Mouse (Mus musculus) gastrocnemius, postnatal 36 days (tissue): Measurements from ENCODE around the gene Clec4b2. TPM values are rescaled to one million over a fixed set of nuclear protein-coding genes. Genes with fewer than 3 reads are reported as not detected.
"Not testable (repeated sequence)": the region's sequence is repeated elsewhere in the genome, so short reads cannot be mapped to it uniquely, and the experiment has no call there.

Source experiments
- DNase-seq, 2 experiments: peaks; one replicate each; pipeline ENCODE4 v3.0.0; 2022
- intact Hi-C: fragments of 180-260 bp; cut with DNase I; formaldehyde crosslinking; loops from one replicate; pipeline ENCODE4 v1.15.1; 2025
- long read RNA-seq, 2 experiments: library from polyadenylated mRNA; stranded (forward); transcript quantifications; one replicate each; pipeline ENCODE4 v2.0.0; 2021
- total RNA-seq, 2 experiments: library from RNA; stranded (reverse); gene quantifications; 2 replicates each; pipeline ENCODE4 v1.2.3; 2021

Clec4b2 gene
- not detected for total RNA-seq
- long read RNA-seq, experiment 1, result 0 reads
- long read RNA-seq, experiment 2, result 0 reads

- no peak for DNase-seq
- intact Hi-C loops, result no loop called here
Observed at GRCm38 (mm10) chr6:123172593-123172992, at the start of gene Clec4b2. Gene Clec4b2, plus strand, starts transcription at chr6:123172893.

GRCm38 (mm10) chr6:123123195-123123594, 49.5 kb upstream of the Clec4b2 start:
- DNase-seq, result no peak
- intact Hi-C loops, result no loop called here

- intact Hi-C loops, result no loop called here
- no peak for DNase-seq
Observed at GRCm38 (mm10) chr6:123127173-123127572, 45.5 kb upstream of the Clec4b2 start.

GRCm38 (mm10) chr6:123137766-123138526, 34.7 kb upstream of the Clec4b2 start:
- intact Hi-C loops, DNase-seq: not testable (repeated sequence)

- intact Hi-C loops, result no loop called here
- DNase-seq, result no peak
Observed at GRCm38 (mm10) chr6:123170106-123170505, 2.6 kb upstream of the Clec4b2 start.

- intact Hi-C loops, result no loop called here
- no peak for DNase-seq
Observed at GRCm38 (mm10) chr6:123171040-123171439, 1.7 kb upstream of the Clec4b2 start.

GRCm38 (mm10) chr6:123175549-123175948, 2.9 kb downstream of the Clec4b2 start:
- no peak for DNase-seq
- intact Hi-C loops, result no loop called here

- intact Hi-C loops, DNase-seq: not testable (repeated sequence)
Observed at GRCm38 (mm10) chr6:123184862-123185261, 12.2 kb downstream of the Clec4b2 start.

GRCm38 (mm10) chr6:123207187-123208076, 34.7 kb downstream of the Clec4b2 start:
- intact Hi-C loops, result no loop called here
- no peak for DNase-seq

GRCm38 (mm10) chr6:123208077-123208439, 35.4 kb downstream of the Clec4b2 start:
- not testable (repeated sequence) for DNase-seq

GRCm38 (mm10) chr6:123211726-123212125, 39.0 kb downstream of the Clec4b2 start:
- intact Hi-C loops, result no loop called here
- no peak for DNase-seq

More at GRCm38 (mm10) chr6:123208077-123208439, 35.4 kb downstream of the Clec4b2 start:
- intact Hi-C loops, result not testable (repeated sequence)

- intact Hi-C loops, result no loop called here
- no peak for DNase-seq
Observed at GRCm38 (mm10) chr6:123227519-123228166, 55.0 kb downstream of the Clec4b2 start.

- no peak for DNase-seq
- intact Hi-C loops, result no loop called here
Observed at GRCm38 (mm10) chr6:123229644-123230043, 57.0 kb downstream of the Clec4b2 start, which contains the start of gene Clec4n. Gene Clec4n, plus strand, starts transcription at chr6:123229843.

GRCm38 (mm10) chr6:123231149-123231548, 58.5 kb downstream of the Clec4b2 start:
- no peak for DNase-seq
- intact Hi-C loops, result no loop called here

GRCm38 (mm10) chr6:123237582-123237981, 64.9 kb downstream of the Clec4b2 start:
- intact Hi-C loops, result no loop called here

GRCm38 (mm10) chr6:123244201-123244600, 71.5 kb downstream of the Clec4b2 start:
- DNase-seq, result no peak
- intact Hi-C loops, result no loop called here

More at GRCm38 (mm10) chr6:123237582-123237981, 64.9 kb downstream of the Clec4b2 start:
- DNase-seq, result no peak

GRCm38 (mm10) chr6:123248862-123249261, 76.2 kb downstream of the Clec4b2 start:
- intact Hi-C loops, DNase-seq: not testable (repeated sequence)

- no peak for DNase-seq
- intact Hi-C loops, result no loop called here
Observed at GRCm38 (mm10) chr6:123252735-123253134, 80.0 kb downstream of the Clec4b2 start.
